Mouse (Mus musculus): ENCODE results near the gene Arl5b.

Gene Arl5b

GRCm38 (mm10) chr2:15112741-15113140, 63.5 kb downstream of the Arl5b start:
- DNase-seq (ENCODE audit: low spot score): no peak

- no peak for DNase-seq (ENCODE audit: low spot score)
Measured at GRCm38 (mm10) chr2:15121217-15121680, 72.1 kb downstream of the Arl5b start.

All from urinary bladder, postnatal 25 days (tissue).